Mouse (Mus musculus) embryonic fibroblast, embryonic 13.5 days (primary cell): Measurements from ENCODE around the gene Samd11.

Experiments
- CTCF ChIP-seq: IDR thresholded peaks from 2 replicates; pipeline ENCODE4 v1.5.1; 2011; ENCODE audit warnings: mild to moderate bottlenecking, control low read depth, low read length, moderate library complexity, borderline replicate concordance; ENCODE audit not compliant: insufficient read depth
- POLR2A ChIP-seq: IDR thresholded peaks from 2 replicates; pipeline ENCODE4 v1.6.1; 2011; ENCODE audit warnings: low read depth, mild to moderate bottlenecking, control low read depth, low read length, moderate library complexity

- TF ChIP-seq POLR2A (no peak), CTCF (no peak)
These were observed 35.5 kb downstream of the Samd11 start for GRCm38 (mm10) chr4:156219936-156220335.
